Mouse (Mus musculus) liver, postnatal 0 days (tissue): Measurements from ENCODE around the gene Nell1. TPM values are rescaled to one million over a fixed set of nuclear protein-coding genes. Genes with fewer than 3 reads are reported as not detected.

Source experiments
- ATAC-seq: fragments of 200-750 bp; cut with Nextera tagmentation; 2 replicates; pipeline ENCODE4 v1.8.0; 2017; ENCODE audit warnings: mild to moderate bottlenecking, moderate library complexity
- DNase-seq: peaks from one replicate; pipeline ENCODE4 v3.0.0-alpha.2; 2016
- H3K27ac ChIP-seq: fragments of 300-500 bp; sonication (generic); 2 replicates; pipeline ENCODE4 v1.5.1; 2014; ENCODE audit warnings: antibody characterized with exemption, moderate library complexity, mild to moderate bottlenecking, low read depth
- H3K27me3 ChIP-seq: fragments of 300-500 bp; sonication (generic); 2 replicates; pipeline ENCODE4 v1.6.1; 2014; ENCODE audit warnings: low read length, control low read depth, mixed read lengths; ENCODE audit not compliant: insufficient read depth
- H3K36me3 ChIP-seq: fragments of 300-500 bp; sonication (generic); replicated peaks from 2 replicates; pipeline ENCODE4 v1.6.1; 2014; ENCODE audit warnings: mild to moderate bottlenecking, control low read depth, low read length, moderate library complexity, mixed read lengths; ENCODE audit not compliant: insufficient read depth
- H3K4me1 ChIP-seq: fragments of 300-500 bp; sonication (generic); 2 replicates; pipeline ENCODE4 v1.6.1; 2014; ENCODE audit warnings: antibody characterized with exemption, mild to moderate bottlenecking, control low read depth; ENCODE audit not compliant: insufficient read depth
- H3K4me2 ChIP-seq: fragments of 300-500 bp; sonication (generic); 2 replicates; pipeline ENCODE4 v1.6.1; 2014; ENCODE audit warnings: low read depth, mild to moderate bottlenecking, low read length, moderate library complexity, mixed read lengths
- H3K4me3 ChIP-seq: fragments of 300-500 bp; sonication (generic); 2 replicates; pipeline ENCODE4 v1.5.1; 2014; ENCODE audit warnings: low read depth, low read length
- H3K9ac ChIP-seq: fragments of 300-500 bp; sonication (generic); replicated peaks from 2 replicates; pipeline ENCODE4 v1.6.1; 2014; ENCODE audit warnings: mild to moderate bottlenecking, moderate library complexity
- H3K9me3 ChIP-seq: fragments of 300-500 bp; sonication (generic); 2 replicates; pipeline ENCODE4 v1.6.1; 2016; ENCODE audit warnings: mild to moderate bottlenecking, control low read depth, low read length, mixed read lengths
- CTCF ChIP-seq: sonication (generic); IDR thresholded peaks from 2 replicates; pipeline ENCODE4 v1.5.1; 2016; ENCODE audit warnings: antibody characterized with exemption, low read depth
- EP300 ChIP-seq: IDR thresholded peaks from 2 replicates; pipeline ENCODE4 v1.6.1; 2016; ENCODE audit warnings: antibody characterized with exemption, low read depth, mild to moderate bottlenecking
- WGBS: fragments of 180-500 bp; shearing (Covaris S2); extraction: QIAGEN DNeasy Blood & Tissue Kit; methylation state at CpG from one replicate; pipeline ENCODE4 v1.1.7; 2014; ENCODE audit not compliant: insufficient replicate concordance; 5-methylcytosine and 5-hydroxymethylcytosine counted together
- polyA plus RNA-seq: library from polyadenylated mRNA; unstranded; fragments of >200 nt; fragmentation: Nextera tagmentation; extraction: Ambion mirVana; gene quantifications from 2 replicates; pipeline ENCODE4 v1.2.1, GENCODE M21; 2015

Nell1 gene
- polyA plus RNA-seq, 1 experiment from 2014 or later: not detected

GRCm38 (mm10) chr7:50588642-50589424 is 614.2 kb downstream of the Nell1 start:
- Histone ChIP-seq H3K9me3 (no peaks in the 10 kb centered on the region), H3K4me2 (no peak overlapping the region), H3K27me3 (no peaks in the 10 kb centered on the region), H3K9ac (no peak overlapping the region), H3K36me3 (no peaks in the 10 kb centered on the region), H3K4me1 (no peaks in the 10 kb centered on the region), H3K27ac (no peak overlapping the region), H3K4me3 (no peak overlapping the region)
- DNase-seq (no peak), ATAC-seq (no peak)
- TF ChIP-seq CTCF: no peak
- TF ChIP-seq EP300: no peak
- 69% methylated on average over 8 of the region's 8 CpGs for WGBS

DNA sequence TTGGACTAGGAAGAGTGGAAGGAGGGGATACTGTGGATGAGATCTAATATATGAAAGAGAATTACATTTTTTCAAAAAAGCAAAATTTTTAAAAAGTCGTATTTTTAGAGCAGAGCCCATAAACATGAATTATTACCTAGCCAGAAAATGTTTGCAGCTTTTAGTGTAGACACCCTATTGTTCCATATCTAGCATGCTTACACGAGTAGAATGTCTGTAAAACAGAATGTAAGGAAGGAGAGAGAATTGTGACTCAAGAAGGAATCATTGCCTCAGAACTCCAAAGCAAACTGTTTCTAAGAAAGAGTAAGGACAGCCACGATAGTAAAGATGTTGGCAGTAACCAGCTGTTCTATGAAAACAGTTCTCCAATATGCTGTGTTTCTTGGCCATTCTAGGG is 624.2 kb downstream of the Nell1 start, which contains the start of gene 4933405O20Rik:
TSS of gene 4933405O20Rik (plus strand) at position 301 of the 400 bp plus-strand sequence.
- Histone ChIP-seq H3K27me3 (no peaks in the 10 kb centered on the region), H3K4me2 (no peak within 1 kb of the TSS), H3K9me3 (no peaks in the 10 kb centered on the region), H3K36me3 (no peaks in the 10 kb centered on the region), H3K4me1 (no peaks in the 10 kb centered on the region), H3K27ac (no peak within 1 kb of the TSS), H3K4me3 (no peak within 1 kb of the TSS), H3K9ac (no peak within 1 kb of the TSS)
- ATAC-seq: no peak
- DNase-seq: no peak
- WGBS: 59% methylated on average over 3 of the region's 3 CpGs
- TF ChIP-seq EP300 (no peak), CTCF (no peak)

- Histone ChIP-seq H3K27ac (no peak overlapping the region), H3K4me2 (no peak overlapping the region), H3K9me3 (no peaks in the 10 kb centered on the region), H3K4me3 (no peak overlapping the region), H3K4me1 (no peaks in the 10 kb centered on the region), H3K27me3 (no peaks in the 10 kb centered on the region), H3K36me3 (no peaks in the 10 kb centered on the region), H3K9ac (no peak overlapping the region)
- ATAC-seq (no peak), DNase-seq (no peak)
- WGBS: 51% methylated on average over 2 of the region's 2 CpGs
- TF ChIP-seq EP300 (no peak), CTCF (no peak)
Observed at GRCm38 (mm10) chr7:50614101-50614500, 639.4 kb downstream of the Nell1 start.

- H3K9ac ChIP-seq: no peak overlapping the region
- no peak overlapping the region for H3K4me2 ChIP-seq
- no peak overlapping the region for H3K4me3 ChIP-seq
- 64% methylated on average over 3 of the region's 3 CpGs for WGBS
- ATAC-seq: no peak
- no peak overlapping the region for H3K27ac ChIP-seq
- H3K4me1 ChIP-seq: no peaks in the 10 kb centered on the region
- H3K9me3 ChIP-seq: no peaks in the 10 kb centered on the region
- TF ChIP-seq CTCF (no peak), EP300 (no peak)
- no peaks in the 10 kb centered on the region for H3K27me3 ChIP-seq
- DNase-seq: no peak
- no peaks in the 10 kb centered on the region for H3K36me3 ChIP-seq
Observed at GRCm38 (mm10) chr7:50629186-50629585, 654.5 kb downstream of the Nell1 start.

DNA sequence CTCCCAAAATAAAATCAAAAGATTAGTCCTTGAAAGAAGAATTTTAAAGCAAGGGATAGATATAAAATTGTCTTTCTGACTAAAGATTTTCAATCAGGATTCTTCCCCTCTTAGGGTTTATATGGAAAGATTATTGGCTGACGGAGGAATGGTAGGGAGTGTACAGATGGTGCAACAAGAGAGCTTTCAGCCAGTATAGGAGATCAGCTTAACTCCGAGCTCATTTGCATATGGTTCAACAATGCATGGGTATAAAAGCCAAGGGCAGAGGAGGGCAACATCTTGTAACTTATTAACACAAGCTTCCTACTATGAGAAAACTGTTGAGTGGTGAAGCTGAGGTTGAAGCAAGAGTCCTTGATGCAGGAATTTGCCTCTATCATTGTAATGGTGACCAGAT is 658.5 kb downstream of the Nell1 start:
- TF ChIP-seq CTCF (no peak), EP300 (no peak)
- Histone ChIP-seq H3K27me3 (no peaks in the 10 kb centered on the region), H3K27ac (no peak overlapping the region), H3K9ac (no peak overlapping the region), H3K4me2 (no peak overlapping the region), H3K4me3 (no peak overlapping the region), H3K4me1 (no peaks in the 10 kb centered on the region), H3K36me3 (no peaks in the 10 kb centered on the region), H3K9me3 (no peaks in the 10 kb centered on the region)
- ATAC-seq: no peak
- no peak for DNase-seq
- WGBS: 70% methylated on average over 2 of the region's 2 CpGs

DNA sequence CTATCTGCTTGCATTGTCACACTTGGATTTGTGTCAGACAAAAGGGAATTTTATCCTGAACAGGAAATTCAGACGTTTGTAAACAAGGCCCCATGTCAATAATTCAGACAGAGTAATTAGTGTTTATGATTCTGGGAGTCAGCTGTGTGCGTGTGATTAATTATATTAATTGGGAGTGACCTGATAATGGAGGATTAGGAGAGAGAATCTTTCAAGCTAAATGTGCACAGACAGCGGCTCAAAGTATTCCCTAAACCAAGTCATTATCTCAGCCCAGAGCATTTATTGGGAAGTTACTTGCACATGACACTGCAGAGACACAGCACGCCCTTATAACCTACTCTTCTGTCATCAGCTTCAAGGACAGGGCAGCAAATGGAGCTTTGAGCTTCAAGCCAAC is 697.6 kb downstream of the Nell1 start:
- no peak overlapping the region for H3K4me2 ChIP-seq
- H3K9ac ChIP-seq: no peak overlapping the region
- no peak overlapping the region for H3K27ac ChIP-seq
- H3K36me3 ChIP-seq: no peaks in the 10 kb centered on the region
- H3K4me3 ChIP-seq: no peak overlapping the region
- WGBS: 59% methylated on average over 4 of the region's 4 CpGs
- H3K4me1 ChIP-seq: no peaks in the 10 kb centered on the region
- H3K9me3 ChIP-seq: no peaks in the 10 kb centered on the region
- ATAC-seq (no peak), DNase-seq (no peak)
- H3K27me3 ChIP-seq: no peaks in the 10 kb centered on the region
- TF ChIP-seq EP300 (no peak), CTCF (no peak)
